Mouse (Mus musculus): Measurements from ENCODE around the gene Gm9887.
"Not testable (repeated sequence)": the region's sequence is repeated elsewhere in the genome, so short reads cannot be mapped to it uniquely, and the experiment has no call there.

DNA sequence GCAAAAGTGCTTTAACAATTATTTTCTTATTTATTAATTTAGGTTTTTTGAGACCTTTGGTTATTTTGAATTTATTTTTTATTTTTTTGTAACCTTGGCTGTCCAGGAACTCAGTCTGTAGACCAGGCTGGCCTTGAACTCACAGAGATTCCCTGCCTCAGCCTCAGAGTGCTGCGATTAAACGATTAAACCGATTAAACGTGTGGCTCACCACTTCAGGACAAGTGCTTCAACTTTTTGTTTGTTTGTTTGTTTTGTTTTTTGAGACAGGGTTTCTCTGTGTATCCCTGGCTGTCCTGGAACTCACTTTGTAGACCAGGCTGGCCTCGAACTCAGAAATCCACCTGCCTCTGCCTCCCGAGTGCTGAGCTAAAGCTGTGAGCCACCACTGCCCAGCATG, 5.4 kb upstream of the Gm9887 start:
- TF ChIP-seq POLR2A (IDR thresholded peaks at IDR 0.05; ENCODE audit: insufficient read depth, low read length); CTCF (IDR thresholded peaks at IDR 0.05; ENCODE audit: low read depth, low read length): not testable (repeated sequence)

All from ES-Bruce4 (cell line).